Mouse (Mus musculus) megakaryocyte, embryonic 14.5 days (primary cell): ENCODE measurements around the gene Slc2a1.

ENCODE experiments used
- FLI1 ChIP-seq: IDR thresholded peaks from 2 replicates; pipeline ENCODE4 v1.6.1; 2012; ENCODE audit warnings: low read length, inconsistent platforms, mixed read lengths
- GATA1 ChIP-seq: IDR thresholded peaks from 3 replicates; pipeline ENCODE4 v1.6.1; 2012; ENCODE audit warnings: mixed read lengths, low read length, inconsistent platforms, borderline replicate concordance

DNA sequence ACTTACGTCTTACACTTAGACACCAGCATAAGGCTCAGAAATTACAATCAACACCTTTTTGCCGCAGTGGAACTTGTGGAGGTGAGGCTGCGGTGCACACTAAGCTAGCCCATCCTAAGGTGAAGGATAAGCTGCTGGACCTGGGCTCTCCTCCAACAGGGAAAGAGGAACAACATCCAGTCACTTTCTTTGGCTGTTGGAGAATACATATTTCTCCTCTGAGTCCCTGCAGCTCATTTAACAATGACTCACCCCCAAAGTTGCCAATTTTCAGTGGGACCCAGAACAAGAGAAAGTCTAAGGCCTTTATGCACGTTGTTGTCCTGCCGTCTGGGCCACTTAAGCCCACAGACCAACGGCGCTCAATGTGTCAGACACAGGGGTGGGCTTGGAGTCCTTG is 38.3 kb downstream of the Slc2a1 start:
- TF ChIP-seq FLI1: no peak
- no peak for TF ChIP-seq GATA1
